Mouse (Mus musculus) neural tube, embryonic 15.5 days (tissue): ENCODE data around the gene Sltm. TPM values are rescaled to one million over a fixed set of nuclear protein-coding genes. Genes with fewer than 3 reads are reported as not detected.

Experiments
- ATAC-seq: fragments of 200-750 bp; cut with Nextera tagmentation; 2 replicates; pipeline ENCODE4 v1.8.0; 2017; ENCODE audit warnings: mild to moderate bottlenecking, moderate TSS enrichment, moderate library complexity; ENCODE audit not compliant: low FRiP score
- H3K27ac ChIP-seq: fragments of 300-500 bp; sonication (generic); replicated peaks from 2 replicates; pipeline ENCODE4 v1.5.1; 2015; ENCODE audit warnings: mild to moderate bottlenecking, inconsistent platforms
- H3K27me3 ChIP-seq: fragments of 300-500 bp; sonication (generic); replicated peaks from 2 replicates; pipeline ENCODE4 v1.6.1; 2015; ENCODE audit warnings: inconsistent platforms
- H3K36me3 ChIP-seq: fragments of 300-500 bp; sonication (generic); 2 replicates; pipeline ENCODE4 v1.6.1; 2015; ENCODE audit warnings: inconsistent platforms
- H3K4me1 ChIP-seq: fragments of 300-500 bp; sonication (generic); 2 replicates; pipeline ENCODE4 v1.6.1; 2015; ENCODE audit warnings: inconsistent platforms
- H3K4me2 ChIP-seq: fragments of 300-500 bp; sonication (generic); 2 replicates; pipeline ENCODE4 v1.6.1; 2015; ENCODE audit warnings: inconsistent platforms, mild to moderate bottlenecking, moderate library complexity
- H3K4me3 ChIP-seq: fragments of 300-500 bp; sonication (generic); replicated peaks from 2 replicates; pipeline ENCODE4 v1.5.1; 2015; ENCODE audit warnings: mild to moderate bottlenecking, inconsistent platforms
- H3K9ac ChIP-seq: fragments of 300-500 bp; sonication (generic); replicated peaks from 2 replicates; pipeline ENCODE4 v1.6.1; 2015; ENCODE audit warnings: mild to moderate bottlenecking, inconsistent platforms
- H3K9me3 ChIP-seq: fragments of 300-500 bp; sonication (generic); replicated peaks from 2 replicates; pipeline ENCODE4 v1.6.1; 2016; ENCODE audit warnings: inconsistent platforms
- WGBS: fragments of 180-500 bp; shearing (Covaris S2); methylation state at CpG from one replicate; pipeline ENCODE4 v1.1.7; 2015; ENCODE audit warnings: mixed read lengths; 5-methylcytosine and 5-hydroxymethylcytosine counted together
- polyA plus RNA-seq: library from polyadenylated mRNA; unstranded; fragments of >200 nt; fragmentation: Nextera tagmentation; extraction: Ambion mirVana; gene quantifications from 2 replicates; pipeline ENCODE4 v1.2.1, GENCODE M21; 2015

Gene Sltm
- polyA plus RNA-seq = 56.2 and 58.6 TPM in 2 replicates

DNA sequence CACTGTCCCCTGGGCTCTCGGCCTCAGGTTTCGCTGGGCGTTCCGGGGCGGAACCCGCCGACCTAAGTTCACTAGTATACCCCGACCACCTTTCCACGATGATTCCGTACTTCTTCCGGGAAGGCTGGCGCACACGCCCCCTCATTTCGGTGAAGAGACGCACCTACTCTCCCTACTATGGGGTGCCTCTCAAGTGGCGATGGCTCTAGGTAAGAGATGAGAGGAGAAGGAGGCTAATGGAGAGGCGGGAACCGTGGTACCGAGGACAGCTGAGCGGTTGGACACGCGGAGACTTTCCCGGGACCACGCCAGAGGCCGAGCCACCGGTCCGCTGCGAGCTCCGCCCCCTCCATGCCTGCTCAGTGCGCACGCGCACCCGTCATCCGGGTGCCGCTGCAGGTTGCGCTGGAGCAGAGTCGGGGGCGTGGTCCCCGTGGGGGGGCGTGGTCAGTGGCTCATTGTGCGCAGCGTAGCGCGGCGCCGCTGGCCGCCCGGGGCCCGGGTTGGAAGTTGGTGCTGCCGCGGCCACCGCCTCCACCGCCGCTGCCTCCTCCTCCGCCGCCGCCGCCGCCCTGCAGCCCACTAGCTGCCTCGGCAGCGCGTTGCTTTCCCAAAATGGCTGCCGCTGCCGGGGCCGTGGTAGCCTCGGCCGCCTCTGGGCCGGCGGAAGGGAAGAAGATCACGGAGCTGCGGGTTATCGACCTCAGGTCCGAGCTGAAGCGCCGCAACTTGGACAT, at the start of gene Sltm:
Gene Sltm, plus strand, starts transcription at position 450 of the 737 bp plus-strand sequence.
- under 1% methylated on average over 74 of the region's 75 CpGs for WGBS
- Histone ChIP-seq H3K27ac (peak within 1 kb of the TSS; percentile 99), H3K27me3 (no peaks in the 10 kb centered on the region), H3K4me1 (peaks cover 26% of the 10 kb centered on the region), H3K4me2 (peak within 1 kb of the TSS; percentile 88), H3K9ac (peak within 1 kb of the TSS; percentile 95), H3K9me3 (no peaks in the 10 kb centered on the region), H3K4me3 (peak within 1 kb of the TSS; percentile 85), H3K36me3 (no peaks in the 10 kb centered on the region)
- ATAC-seq = peak; percentile 98

- H3K9me3 ChIP-seq = no peaks in the 10 kb centered on the region
- peaks cover 4% of the 10 kb centered on the region; the same call in 1 of the 2 replicates for H3K36me3 ChIP-seq
- WGBS = 89% methylated on average over 2 of the region's 2 CpGs
- no peak overlapping the region for H3K4me3 ChIP-seq
- H3K9ac ChIP-seq = no peak overlapping the region
- H3K4me1 ChIP-seq = 0 out of 2 replicates have a peak, but pooled peaks cover 4% of the 10 kb centered on the region
- no peak overlapping the region for H3K4me2 ChIP-seq
- no peak overlapping the region for H3K27ac ChIP-seq
- H3K27me3 ChIP-seq = no peaks in the 10 kb centered on the region
- ATAC-seq = no peak
Observed at GRCm38 (mm10) chr9:70493038-70493437, 49.5 kb upstream of the Sltm start.

GRCm38 (mm10) chr9:70496990-70497389, 45.6 kb upstream of the Sltm start:
- Histone ChIP-seq H3K4me1 (peaks cover 14% of the 10 kb centered on the region), H3K4me2 (no peak overlapping the region), H3K27ac (no peak overlapping the region), H3K36me3 (no peaks in the 10 kb centered on the region), H3K4me3 (no peak overlapping the region), H3K9ac (no peak overlapping the region), H3K27me3 (no peaks in the 10 kb centered on the region), H3K9me3 (no peaks in the 10 kb centered on the region)
- ATAC-seq = no peak

GRCm38 (mm10) chr9:70502284-70503014, 40.1 kb upstream of the Sltm start:
- peak overlapping the region; percentile 96 for H3K27ac ChIP-seq
- peak overlapping the region; percentile 74 for H3K9ac ChIP-seq
- peak overlapping the region; percentile 61 for H3K4me2 ChIP-seq
- H3K4me1 ChIP-seq = peaks cover 20% of the 10 kb centered on the region
- H3K36me3 ChIP-seq = no peaks in the 10 kb centered on the region
- H3K4me3 ChIP-seq = peak overlapping the region; percentile 98
- H3K27me3 ChIP-seq = no peaks in the 10 kb centered on the region
- H3K9me3 ChIP-seq = no peaks in the 10 kb centered on the region
- ATAC-seq = no peak
- WGBS = 36% methylated on average over 10 of the region's 10 CpGs

GRCm38 (mm10) chr9:70503015-70503603, 39.4 kb upstream of the Sltm start:
- Histone ChIP-seq H3K4me1 (peaks cover 20% of the 10 kb centered on the region), H3K9me3 (no peaks in the 10 kb centered on the region), H3K9ac (peak overlapping the region; percentile 74), H3K4me3 (peak overlapping the region; percentile 98), H3K36me3 (no peaks in the 10 kb centered on the region), H3K27me3 (no peaks in the 10 kb centered on the region), H3K27ac (peak overlapping the region; percentile 96), H3K4me2 (peak overlapping the region; percentile 61)
- peak; percentile 89 for ATAC-seq
- under 1% methylated on average over 61 of the region's 70 CpGs for WGBS

DNA sequence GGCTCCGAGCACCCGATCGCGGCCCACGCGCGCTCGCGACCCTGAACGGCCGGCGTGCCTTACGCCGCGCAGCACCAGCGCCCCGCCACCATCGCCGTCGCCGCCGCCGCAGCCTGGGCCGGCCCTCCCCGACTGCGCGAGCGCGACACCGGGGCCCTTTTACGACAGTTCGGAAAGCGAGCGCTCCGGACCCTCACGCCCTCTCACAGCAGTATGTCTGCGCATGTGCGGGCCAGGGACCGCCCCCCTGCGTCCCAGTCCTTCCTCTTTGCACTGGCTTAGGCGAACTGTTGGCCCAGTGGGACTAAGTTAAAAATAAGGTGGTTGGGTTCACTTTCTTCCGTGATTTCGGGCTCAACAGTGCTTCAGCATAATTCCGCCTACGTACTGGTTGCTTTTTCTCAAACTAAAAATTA, 38.9 kb upstream of the Sltm start, which contains the start of gene Rnf111:
Gene Rnf111, minus strand, starts transcription at position 100 of the 416 bp plus-strand sequence.
- no peaks in the 10 kb centered on the region for H3K27me3 ChIP-seq
- peak; percentile 97 for ATAC-seq
- peak within 1 kb of the TSS; percentile 96 for H3K27ac ChIP-seq
- H3K4me1 ChIP-seq = peaks cover 20% of the 10 kb centered on the region
- no peaks in the 10 kb centered on the region for H3K9me3 ChIP-seq
- H3K36me3 ChIP-seq = no peaks in the 10 kb centered on the region
- peak within 1 kb of the TSS; percentile 61 for H3K4me2 ChIP-seq
- H3K4me3 ChIP-seq = peak within 1 kb of the TSS; percentile 98
- peak within 1 kb of the TSS; percentile 74 for H3K9ac ChIP-seq
- WGBS = under 1% methylated on average over 30 of the region's 45 CpGs

- WGBS = 73% methylated on average over 2 of the region's 2 CpGs
- H3K9ac ChIP-seq = no peak overlapping the region
Observed at GRCm38 (mm10) chr9:70506186-70506585, 36.4 kb upstream of the Sltm start.

GRCm38 (mm10) chr9:70506787-70507186, 35.8 kb upstream of the Sltm start:
- H3K27ac ChIP-seq = no peak overlapping the region
- ATAC-seq = no peak
- H3K4me1 ChIP-seq = peaks cover 11% of the 10 kb centered on the region
- no peak overlapping the region for H3K4me2 ChIP-seq
- H3K9me3 ChIP-seq = no peaks in the 10 kb centered on the region
- H3K27me3 ChIP-seq = no peaks in the 10 kb centered on the region
- whole genome bisulfite sequencing = 81% methylated on average over 8 of the region's 8 CpGs
- H3K4me3 ChIP-seq = no peak overlapping the region
- no peaks in the 10 kb centered on the region for H3K36me3 ChIP-seq
- H3K9ac ChIP-seq = no peak overlapping the region

More at GRCm38 (mm10) chr9:70506186-70506585, 36.4 kb upstream of the Sltm start:
- Histone ChIP-seq H3K36me3 (no peaks in the 10 kb centered on the region), H3K4me2 (no peak overlapping the region), H3K9me3 (no peaks in the 10 kb centered on the region), H3K27ac (no peak overlapping the region), H3K4me3 (no peak overlapping the region), H3K4me1 (peaks cover 17% of the 10 kb centered on the region), H3K27me3 (no peaks in the 10 kb centered on the region)
- no peak for ATAC-seq

DNA sequence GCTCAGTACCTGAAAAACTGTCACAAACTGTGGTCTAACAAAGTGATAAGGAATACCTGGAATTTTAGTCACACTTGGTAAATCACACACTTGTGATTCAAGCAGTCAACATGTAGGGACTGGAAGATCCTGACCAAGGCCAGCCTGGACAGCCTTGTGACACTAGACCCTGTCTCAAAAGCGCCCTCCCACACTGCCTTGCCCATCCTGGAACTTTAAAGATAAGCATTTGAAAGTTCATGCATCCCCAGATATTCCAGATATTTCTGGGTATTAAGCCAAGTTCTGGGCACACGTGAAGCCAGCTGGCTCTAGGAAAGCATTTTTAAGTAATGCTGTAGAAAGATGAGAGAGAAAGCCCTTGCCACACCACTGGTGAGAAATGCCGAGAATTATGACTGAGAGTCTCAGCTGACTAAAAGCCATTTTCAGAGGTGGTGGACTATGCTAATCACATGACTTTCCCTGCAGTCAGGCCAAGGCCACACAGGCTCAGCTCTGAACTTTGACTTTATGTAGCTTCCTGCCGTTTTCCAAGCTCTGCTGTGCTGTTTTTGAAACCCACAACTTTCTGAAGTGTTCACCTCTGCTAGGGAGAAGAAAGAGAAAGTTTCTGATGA, 32.5 kb upstream of the Sltm start:
- Histone ChIP-seq H3K36me3 (no peaks in the 10 kb centered on the region), H3K4me1 (no peaks in the 10 kb centered on the region), H3K4me2 (no peak overlapping the region), H3K9ac (no peak overlapping the region), H3K4me3 (no peak overlapping the region), H3K27me3 (no peaks in the 10 kb centered on the region), H3K27ac (no peak overlapping the region), H3K9me3 (no peaks in the 10 kb centered on the region)
- no peak for ATAC-seq
- 82% methylated on average over 4 of the region's 4 CpGs for WGBS

DNA sequence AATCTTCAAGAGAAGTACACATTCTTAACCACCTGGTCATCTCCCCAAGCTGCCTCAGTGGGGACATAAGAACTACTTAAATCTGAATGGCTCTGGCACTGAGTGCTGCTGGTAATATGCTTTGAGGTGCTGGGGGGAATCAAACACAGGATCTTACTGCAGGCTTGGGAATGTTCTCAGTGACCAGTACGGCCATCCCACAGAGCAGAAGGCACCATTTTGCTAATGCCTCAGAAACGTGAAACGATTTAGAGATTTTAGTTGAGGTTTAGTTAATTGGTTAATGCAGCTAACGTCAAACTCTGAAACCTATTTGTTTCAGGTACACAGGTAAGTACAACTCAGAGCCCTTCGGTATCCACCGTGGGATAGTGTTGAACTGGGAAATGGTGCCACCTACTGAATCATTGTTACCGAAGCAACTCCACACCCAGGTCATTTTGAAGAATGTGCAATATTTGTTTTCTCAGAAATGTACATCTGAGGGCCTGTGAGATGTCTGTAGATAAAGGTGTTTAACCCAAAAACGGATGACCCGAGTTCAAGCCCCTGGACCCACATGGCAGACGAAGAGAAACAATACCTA, 31.5 kb upstream of the Sltm start:
- Histone ChIP-seq H3K27ac (no peak overlapping the region), H3K9ac (no peak overlapping the region), H3K27me3 (no peaks in the 10 kb centered on the region), H3K4me2 (no peak overlapping the region), H3K36me3 (no peaks in the 10 kb centered on the region), H3K4me1 (no peaks in the 10 kb centered on the region), H3K9me3 (no peaks in the 10 kb centered on the region), H3K4me3 (no peak overlapping the region)
- ATAC-seq = no peak
- WGBS = 71% methylated on average over 10 of the region's 10 CpGs

DNA sequence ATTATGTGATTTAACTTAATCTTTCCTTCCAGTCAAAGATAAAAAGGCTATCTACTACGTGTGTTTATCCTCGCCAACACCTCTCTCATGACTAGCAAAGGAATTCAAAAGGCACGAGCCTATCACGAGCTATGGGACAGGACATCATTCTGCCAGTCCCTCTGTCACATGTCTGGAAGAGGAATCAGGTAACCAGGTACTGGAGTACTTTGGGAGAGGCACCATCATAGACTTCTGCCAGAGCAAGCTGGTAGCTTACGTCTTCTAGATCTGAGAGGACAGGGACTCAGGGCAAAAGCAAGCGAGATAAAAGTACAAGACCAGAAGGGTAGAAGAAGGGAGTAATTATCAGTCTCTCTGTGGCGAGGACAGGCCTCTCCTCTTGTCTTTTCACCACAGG, 30.9 kb upstream of the Sltm start:
- ATAC-seq = no peak
- Histone ChIP-seq H3K27ac (no peak overlapping the region), H3K4me1 (no peaks in the 10 kb centered on the region), H3K9me3 (no peaks in the 10 kb centered on the region), H3K27me3 (no peaks in the 10 kb centered on the region), H3K9ac (no peak overlapping the region), H3K36me3 (no peaks in the 10 kb centered on the region), H3K4me3 (no peak overlapping the region), H3K4me2 (no peak overlapping the region)
- 84% methylated on average over 7 of the region's 7 CpGs for WGBS
